Mouse (Mus musculus): ENCODE results near the gene Dhx38. TPM values are rescaled to one million over a fixed set of nuclear protein-coding genes. Genes with fewer than 3 reads are reported as not detected.

Gene Dhx38
- polyA plus RNA-seq, 1 experiment from 2014 or later = 25.0 TPM

- Histone ChIP-seq H3K9me3 (ENCODE audit: control insufficient read depth, low read length) (no peaks in the 10 kb centered on the region), H3K4me3 (ENCODE audit: low read length) (no peak overlapping the region), H3K4me2 (replicated peaks; ENCODE audit: low read depth, low read length) (no peak overlapping the region), H3K9ac (ENCODE audit: low read depth, low read length) (no peak overlapping the region), H3K27me3 (ENCODE audit: control insufficient read depth, insufficient read depth, low read length) (no peaks in the 10 kb centered on the region), H3K27ac (ENCODE audit: low read depth, low read length) (no peak overlapping the region), H3K36me3 (ENCODE audit: control insufficient read depth, insufficient read depth, low read length) (peaks cover 35% of the 10 kb centered on the region), H3K4me1 (ENCODE audit: control insufficient read depth, insufficient read depth, low read length) (no peaks in the 10 kb centered on the region)
- WGBS = 80% methylated on average over 6 of the region's 6 CpGs
- no peak for ATAC-seq (ENCODE audit: low FRiP score, low TSS enrichment)
Observed at GRCm38 (mm10) chr8:109593117-109593788, 27.6 kb upstream of the Dhx38 start.

- H3K4me1 ChIP-seq (ENCODE audit: control insufficient read depth, insufficient read depth, low read length) = no peaks in the 10 kb centered on the region
- no peak for ATAC-seq (ENCODE audit: low FRiP score, low TSS enrichment)
- no peaks in the 10 kb centered on the region for H3K27me3 ChIP-seq (ENCODE audit: control insufficient read depth, insufficient read depth, low read length)
- no peak overlapping the region for H3K4me3 ChIP-seq (ENCODE audit: low read length)
- no peak overlapping the region for H3K4me2 ChIP-seq (replicated peaks; ENCODE audit: low read depth, low read length)
- H3K36me3 ChIP-seq (ENCODE audit: control insufficient read depth, insufficient read depth, low read length) = peaks cover 35% of the 10 kb centered on the region
- H3K9me3 ChIP-seq (ENCODE audit: control insufficient read depth, low read length) = no peaks in the 10 kb centered on the region
- no peak overlapping the region for H3K27ac ChIP-seq (ENCODE audit: low read depth, low read length)
- WGBS = 97% methylated on average over 5 of the region's 5 CpGs
- H3K9ac ChIP-seq (ENCODE audit: low read depth, low read length) = no peak overlapping the region
Observed at GRCm38 (mm10) chr8:109592164-109592563, 26.5 kb upstream of the Dhx38 start.

GRCm38 (mm10) chr8:109591367-109591766, 25.7 kb upstream of the Dhx38 start:
- Histone ChIP-seq H3K27ac (ENCODE audit: low read depth, low read length) (no peak overlapping the region), H3K4me1 (ENCODE audit: control insufficient read depth, insufficient read depth, low read length) (no peaks in the 10 kb centered on the region), H3K4me2 (replicated peaks; ENCODE audit: low read depth, low read length) (no peak overlapping the region), H3K9me3 (ENCODE audit: control insufficient read depth, low read length) (no peaks in the 10 kb centered on the region), H3K27me3 (ENCODE audit: control insufficient read depth, insufficient read depth, low read length) (no peaks in the 10 kb centered on the region), H3K9ac (ENCODE audit: low read depth, low read length) (no peak overlapping the region), H3K36me3 (ENCODE audit: control insufficient read depth, insufficient read depth, low read length) (peaks cover 35% of the 10 kb centered on the region), H3K4me3 (ENCODE audit: low read length) (no peak overlapping the region)
- 87% methylated on average over 3 of the region's 3 CpGs for WGBS
- no peak for ATAC-seq (ENCODE audit: low FRiP score, low TSS enrichment)

GRCm38 (mm10) chr8:109590901-109591300, 25.2 kb upstream of the Dhx38 start:
- Histone ChIP-seq H3K9me3 (ENCODE audit: control insufficient read depth, low read length) (no peaks in the 10 kb centered on the region), H3K9ac (ENCODE audit: low read depth, low read length) (no peak overlapping the region), H3K27me3 (ENCODE audit: control insufficient read depth, insufficient read depth, low read length) (no peaks in the 10 kb centered on the region), H3K27ac (ENCODE audit: low read depth, low read length) (no peak overlapping the region), H3K4me2 (replicated peaks; ENCODE audit: low read depth, low read length) (no peak overlapping the region), H3K4me3 (ENCODE audit: low read length) (no peak overlapping the region), H3K4me1 (ENCODE audit: control insufficient read depth, insufficient read depth, low read length) (no peaks in the 10 kb centered on the region), H3K36me3 (ENCODE audit: control insufficient read depth, insufficient read depth, low read length) (peaks cover 35% of the 10 kb centered on the region)
- no peak for ATAC-seq (ENCODE audit: low FRiP score, low TSS enrichment)
- WGBS = 83% methylated on average over 9 of the region's 9 CpGs

- Histone ChIP-seq H3K4me3 (ENCODE audit: low read length) (no peak overlapping the region), H3K4me2 (replicated peaks; ENCODE audit: low read depth, low read length) (no peak overlapping the region), H3K27ac (ENCODE audit: low read depth, low read length) (no peak overlapping the region), H3K27me3 (ENCODE audit: control insufficient read depth, insufficient read depth, low read length) (no peaks in the 10 kb centered on the region), H3K36me3 (ENCODE audit: control insufficient read depth, insufficient read depth, low read length) (peaks cover 7% of the 10 kb centered on the region; the same call in 1 of the 2 replicates), H3K4me1 (ENCODE audit: control insufficient read depth, insufficient read depth, low read length) (no peaks in the 10 kb centered on the region), H3K9me3 (ENCODE audit: control insufficient read depth, low read length) (peaks cover 3% of the 10 kb centered on the region; the same call in 1 of the 2 replicates), H3K9ac (ENCODE audit: low read depth, low read length) (no peak overlapping the region)
- ATAC-seq (ENCODE audit: low FRiP score, low TSS enrichment) = peak; percentile 35; the same call in 1 of the 2 replicates
- WGBS = 44% methylated on average over 7 of the region's 7 CpGs
Observed at GRCm38 (mm10) chr8:109586972-109587504, 21.4 kb upstream of the Dhx38 start.

GRCm38 (mm10) chr8:109585652-109586051, 20.0 kb upstream of the Dhx38 start:
- no peak overlapping the region for H3K9ac ChIP-seq (ENCODE audit: low read depth, low read length)
- peaks cover 5% of the 10 kb centered on the region; the same call in 1 of the 2 replicates for H3K9me3 ChIP-seq (ENCODE audit: control insufficient read depth, low read length)
- no peak for ATAC-seq (ENCODE audit: low FRiP score, low TSS enrichment)
- no peak overlapping the region for H3K4me2 ChIP-seq (replicated peaks; ENCODE audit: low read depth, low read length)
- H3K4me1 ChIP-seq (ENCODE audit: control insufficient read depth, insufficient read depth, low read length) = no peaks in the 10 kb centered on the region
- H3K27ac ChIP-seq (ENCODE audit: low read depth, low read length) = no peak overlapping the region
- H3K4me3 ChIP-seq (ENCODE audit: low read length) = no peak overlapping the region
- no peaks in the 10 kb centered on the region for H3K27me3 ChIP-seq (ENCODE audit: control insufficient read depth, insufficient read depth, low read length)
- no peaks in the 10 kb centered on the region for H3K36me3 ChIP-seq (ENCODE audit: control insufficient read depth, insufficient read depth, low read length)

GRCm38 (mm10) chr8:109584830-109585229, 19.2 kb upstream of the Dhx38 start:
- no peak overlapping the region for H3K4me3 ChIP-seq (ENCODE audit: low read length)
- H3K36me3 ChIP-seq (ENCODE audit: control insufficient read depth, insufficient read depth, low read length) = no peaks in the 10 kb centered on the region
- H3K27me3 ChIP-seq (ENCODE audit: control insufficient read depth, insufficient read depth, low read length) = no peaks in the 10 kb centered on the region
- no peaks in the 10 kb centered on the region for H3K4me1 ChIP-seq (ENCODE audit: control insufficient read depth, insufficient read depth, low read length)
- H3K9ac ChIP-seq (ENCODE audit: low read depth, low read length) = no peak overlapping the region
- peaks cover 5% of the 10 kb centered on the region; the same call in 1 of the 2 replicates for H3K9me3 ChIP-seq (ENCODE audit: control insufficient read depth, low read length)
- H3K27ac ChIP-seq (ENCODE audit: low read depth, low read length) = no peak overlapping the region
- WGBS = 89% methylated on average over 3 of the region's 3 CpGs
- no peak for ATAC-seq (ENCODE audit: low FRiP score, low TSS enrichment)
- H3K4me2 ChIP-seq (replicated peaks; ENCODE audit: low read depth, low read length) = no peak overlapping the region

- no peaks in the 10 kb centered on the region for H3K27me3 ChIP-seq (ENCODE audit: control insufficient read depth, insufficient read depth, low read length)
Observed at GRCm38 (mm10) chr8:109584293-109584692, 18.6 kb upstream of the Dhx38 start.

GRCm38 (mm10) chr8:109578900-109579301, 13.2 kb upstream of the Dhx38 start, which contains the start of gene Hp:
Gene Hp (minus strand): TSS chr8:109579172.
- Histone ChIP-seq H3K4me1 (ENCODE audit: control insufficient read depth, insufficient read depth, low read length) (no peaks in the 10 kb centered on the region), H3K36me3 (ENCODE audit: control insufficient read depth, insufficient read depth, low read length) (no peaks in the 10 kb centered on the region), H3K9me3 (ENCODE audit: control insufficient read depth, low read length) (peaks cover 3% of the 10 kb centered on the region; the same call in 1 of the 2 replicates), H3K27ac (ENCODE audit: low read depth, low read length) (no peak within 1 kb of the TSS), H3K27me3 (ENCODE audit: control insufficient read depth, insufficient read depth, low read length) (no peaks in the 10 kb centered on the region), H3K9ac (ENCODE audit: low read depth, low read length) (no peak within 1 kb of the TSS), H3K4me3 (ENCODE audit: low read length) (no peak within 1 kb of the TSS), H3K4me2 (replicated peaks; ENCODE audit: low read depth, low read length) (no peak within 1 kb of the TSS)
- no peak for ATAC-seq (ENCODE audit: low FRiP score, low TSS enrichment)
- WGBS = 22% methylated on average over 8 of the region's 8 CpGs

More at GRCm38 (mm10) chr8:109584293-109584692, 18.6 kb upstream of the Dhx38 start:
- H3K9ac ChIP-seq (ENCODE audit: low read depth, low read length) = no peak overlapping the region
- H3K4me2 ChIP-seq (replicated peaks; ENCODE audit: low read depth, low read length) = no peak overlapping the region
- no peak overlapping the region for H3K27ac ChIP-seq (ENCODE audit: low read depth, low read length)
- no peak overlapping the region for H3K4me3 ChIP-seq (ENCODE audit: low read length)
- no peaks in the 10 kb centered on the region for H3K4me1 ChIP-seq (ENCODE audit: control insufficient read depth, insufficient read depth, low read length)
- 90% methylated on average over 4 of the region's 4 CpGs for WGBS
- no peak for ATAC-seq (ENCODE audit: low FRiP score, low TSS enrichment)
- H3K36me3 ChIP-seq (ENCODE audit: control insufficient read depth, insufficient read depth, low read length) = no peaks in the 10 kb centered on the region
- peaks cover 5% of the 10 kb centered on the region; the same call in 1 of the 2 replicates for H3K9me3 ChIP-seq (ENCODE audit: control insufficient read depth, low read length)

Measured in kidney, embryonic 14.5 days (tissue).